Mouse (Mus musculus) erythroid progenitor cell, adult 5-6 weeks (primary cell): ENCODE measurements around the gene Mospd3. TPM values are rescaled to one million over a fixed set of nuclear protein-coding genes. Genes with fewer than 3 reads are reported as not detected.

Experiments
- ATAC-seq: replicated peaks from 2 replicates; pipeline ENCODE4 v1.8.0; 2016; ENCODE audit warnings: moderate number of reproducible peaks, mild to moderate bottlenecking, moderate TSS enrichment, inconsistent platforms; ENCODE audit not compliant: poor library complexity, low FRiP score, severe bottlenecking
- total RNA-seq, 2 experiments: library from RNA; stranded (forward) in 1 of 2; stranded (reverse) in 1 of 2; fragments of 150-400 nt in 1 of 2; fragments of 186-747, 209-891 nt in 1 of 2; gene quantifications; 2 replicates each; pipeline versions ENCODE4 v1.2.3 to v1.2.4; 2015 to 2017; ENCODE audit warnings: low replicate concordance in 2 of 2

Gene Mospd3
- total RNA-seq (2015; ENCODE audit: low replicate concordance) (36.9 and 44.3 TPM in 2 replicates), total RNA-seq (2017; ENCODE audit: low replicate concordance) (8.5 TPM in 1 of 2 replicates, not detected in the other)

GRCm38 (mm10) chr5:137600619-137601364, at the start of gene Mospd3:
Gene Mospd3 (minus strand): TSS chr5:137601058.
- ATAC-seq, result peak; percentile 91

DNA sequence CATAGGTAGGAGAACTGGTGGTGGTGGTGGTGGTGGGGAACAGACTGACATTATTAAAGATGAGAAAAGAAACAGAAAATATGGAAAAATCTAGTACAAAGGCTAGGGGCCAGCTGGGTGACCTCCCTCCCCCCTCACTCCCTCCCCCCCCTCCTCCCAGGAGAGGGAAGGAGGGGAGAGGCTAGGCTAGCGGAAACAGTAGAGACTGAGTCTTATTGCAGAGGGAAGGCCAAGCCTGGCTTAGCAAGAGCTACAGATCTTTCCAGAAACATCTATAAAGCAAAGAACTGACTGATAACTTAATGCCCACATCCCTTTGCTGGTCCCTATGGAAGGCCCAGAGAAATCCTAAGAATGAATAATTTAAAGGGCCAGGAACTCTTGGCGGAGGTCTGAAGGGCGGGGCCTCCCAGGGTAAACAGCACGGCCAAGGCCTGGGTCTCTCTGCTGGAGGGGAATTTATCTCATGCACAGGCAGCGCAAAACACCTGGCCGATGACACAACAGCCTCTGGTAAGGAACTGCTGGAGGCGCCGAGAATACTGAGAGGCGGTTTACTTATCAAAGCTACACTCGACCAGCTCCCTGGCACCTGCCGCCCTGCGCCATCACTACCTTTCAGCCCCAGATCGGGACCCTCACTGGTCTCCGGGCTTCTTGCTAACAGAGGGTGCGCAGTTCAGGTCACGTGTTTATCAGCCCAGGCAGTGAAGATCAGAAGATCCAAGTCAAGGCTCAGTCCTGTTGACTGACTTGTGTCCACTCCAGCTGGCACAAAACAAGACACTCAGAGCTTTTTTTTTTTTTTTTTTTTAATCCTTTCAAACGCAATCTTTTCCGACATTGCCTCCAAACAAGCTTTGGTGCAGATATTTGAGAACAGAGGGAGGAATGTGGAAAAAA, 49.1 kb upstream of the Mospd3 start:
- no peak for ATAC-seq

DNA sequence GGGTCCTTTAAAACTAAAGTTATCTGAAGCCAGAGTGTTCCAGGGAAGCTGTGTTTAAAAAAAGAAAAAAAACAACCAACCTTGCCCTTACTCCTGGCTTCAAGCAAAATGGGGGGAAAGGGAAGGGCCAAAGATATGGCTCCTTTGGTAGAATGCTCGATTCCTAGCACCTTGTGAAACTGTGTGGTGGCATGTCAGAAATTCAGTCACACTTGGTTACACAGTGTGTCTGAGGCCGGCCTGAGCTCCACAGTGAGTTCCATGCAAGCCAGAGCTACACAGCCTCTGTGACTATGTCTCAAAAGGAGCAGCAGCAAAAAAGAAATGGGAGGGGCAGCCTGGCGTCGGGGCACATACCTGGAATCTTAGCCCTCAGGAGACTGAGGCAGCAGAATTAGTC, 48.4 kb upstream of the Mospd3 start:
- ATAC-seq, result no peak

DNA sequence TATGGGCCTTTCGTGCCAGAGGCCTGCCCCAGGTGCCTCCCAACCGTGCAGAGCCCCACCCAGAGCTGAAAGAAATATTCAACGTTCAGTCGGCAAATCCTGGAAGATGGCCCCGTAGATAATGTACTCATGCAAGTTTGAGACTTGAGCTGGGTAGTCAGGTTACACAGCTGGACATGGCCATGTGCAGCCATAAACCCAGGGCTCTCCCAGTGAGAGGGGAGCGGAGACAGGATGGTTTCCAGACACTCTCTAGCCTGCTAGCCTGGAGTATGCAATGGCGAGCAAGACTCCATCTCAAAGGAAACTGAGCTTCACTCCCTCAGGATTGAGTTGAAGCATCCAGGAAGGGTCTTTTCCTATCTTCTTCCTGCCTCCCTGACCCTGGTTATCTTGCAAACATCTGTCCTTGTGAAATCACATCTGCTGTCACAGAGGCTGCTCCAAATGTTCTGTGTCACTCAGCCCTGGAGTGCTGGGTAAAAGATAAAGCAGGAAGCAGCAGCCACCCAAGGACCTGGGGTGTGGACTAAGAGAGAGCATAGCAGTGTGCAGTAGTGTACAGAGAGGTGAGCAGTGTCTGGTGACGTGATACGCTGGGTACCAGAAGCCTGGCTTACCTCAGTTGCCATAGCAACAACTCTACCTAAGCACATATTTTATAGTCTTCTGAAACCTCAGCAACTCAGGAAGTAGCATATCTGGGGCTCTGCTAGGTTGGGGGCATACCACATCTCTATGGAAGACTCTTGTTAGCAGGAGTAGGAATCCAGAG, 47.2 kb upstream of the Mospd3 start:
- ATAC-seq, result no peak

DNA sequence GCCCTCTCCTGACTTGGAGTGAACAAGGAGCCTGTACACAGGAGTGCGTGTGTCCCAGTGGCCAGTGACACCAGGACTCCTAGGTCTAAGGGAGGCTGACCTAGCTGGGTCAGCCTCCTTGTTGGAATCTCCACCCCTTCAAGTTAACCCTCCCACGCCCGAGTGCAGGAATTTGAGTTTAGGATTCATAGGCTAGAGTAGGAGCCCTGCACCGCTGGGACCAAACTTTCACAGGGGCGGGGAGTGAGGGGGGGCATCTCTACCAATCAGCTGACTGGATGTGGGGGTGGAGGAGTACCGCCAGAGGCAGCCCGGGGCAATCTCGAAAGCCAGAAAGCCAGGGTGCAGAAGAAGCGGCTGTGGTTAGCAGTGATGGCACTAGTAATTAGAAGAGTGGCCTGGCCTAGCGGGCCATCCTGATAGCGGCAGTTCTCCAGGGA, 44.8 kb upstream of the Mospd3 start, which contains the start of gene Irs3:
Gene Irs3, minus strand, starts transcription at position 63 of the 440 bp plus-strand sequence.
- ATAC-seq, result no peak

GRCm38 (mm10) chr5:137645091-137645651, 44.3 kb upstream of the Mospd3 start:
- ATAC-seq, result peak; percentile 68

DNA sequence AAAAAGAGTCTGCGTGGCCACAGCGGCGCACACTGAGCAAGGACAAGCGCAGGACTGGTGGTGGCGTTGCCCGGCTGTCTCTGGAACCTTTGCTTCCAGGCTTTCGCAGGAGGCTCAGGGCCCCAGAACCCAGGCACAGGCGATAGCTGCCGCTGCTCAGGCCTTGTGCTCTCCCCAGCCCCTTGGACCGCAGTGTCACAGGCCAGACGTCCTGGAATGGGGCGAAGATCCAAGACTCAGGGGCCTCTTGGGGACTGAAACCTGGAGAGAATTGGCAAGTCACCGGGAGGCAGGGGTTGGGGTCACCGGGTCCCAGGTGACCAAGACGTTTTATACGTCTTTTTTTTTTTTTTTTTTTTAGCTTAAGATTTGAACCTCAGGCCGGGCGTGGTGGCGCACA, 43.6 kb upstream of the Mospd3 start:
- ATAC-seq, result no peak

- no peak for ATAC-seq
Observed at GRCm38 (mm10) chr5:137642886-137643285, 42.0 kb upstream of the Mospd3 start.

GRCm38 (mm10) chr5:137641054-137641453, 40.2 kb upstream of the Mospd3 start, which contains the start of gene Sap25:
Gene Sap25 (plus strand): TSS chr5:137641334.
- ATAC-seq, result peak; percentile 31; the same call in 1 of the 2 replicates

GRCm38 (mm10) chr5:137639472-137639871, 38.6 kb upstream of the Mospd3 start:
- ATAC-seq, result no peak

GRCm38 (mm10) chr5:137633397-137634084, 32.7 kb upstream of the Mospd3 start:
- ATAC-seq, result no peak

DNA sequence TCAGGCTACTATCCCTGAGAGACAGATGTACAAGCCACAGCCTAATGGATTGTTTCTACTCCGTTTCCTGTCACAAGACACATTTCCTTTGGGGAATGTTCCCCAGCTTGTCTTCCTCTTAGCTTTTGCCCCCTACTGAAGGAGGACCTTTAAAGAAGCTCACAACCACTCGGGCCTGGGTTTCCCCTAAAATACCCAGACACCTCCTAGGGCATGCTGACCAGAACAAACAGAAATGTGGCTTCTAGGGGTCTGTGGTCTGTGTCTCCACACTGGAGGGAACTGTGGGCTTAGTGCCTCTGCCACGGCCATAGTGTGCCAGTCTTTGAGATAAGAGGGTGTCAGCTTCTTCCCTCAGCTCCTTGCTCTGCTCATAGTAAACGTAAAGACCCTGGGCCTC, 30.7 kb upstream of the Mospd3 start:
- ATAC-seq, result no peak

DNA sequence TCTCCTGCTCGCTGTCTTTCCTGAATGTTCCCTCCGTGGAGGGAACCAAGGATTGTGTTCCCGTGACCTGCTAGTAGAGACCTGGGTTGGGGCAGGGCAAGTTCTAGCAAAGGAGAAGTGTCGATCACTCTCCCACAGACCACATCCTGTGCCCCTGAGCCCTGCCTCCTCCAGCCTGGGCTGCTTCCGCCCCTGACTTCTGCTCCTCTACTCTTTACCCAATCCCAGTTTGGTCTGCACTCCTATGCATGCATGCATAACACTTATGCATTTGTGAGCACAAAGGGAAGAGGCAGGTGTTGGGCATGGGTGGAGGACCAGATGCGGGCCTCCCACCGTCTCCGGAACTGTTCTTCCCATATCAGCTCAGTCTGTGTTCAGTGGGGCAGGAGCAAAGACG, 30.3 kb upstream of the Mospd3 start:
- ATAC-seq, result no peak

- no peak for ATAC-seq
Observed at GRCm38 (mm10) chr5:137630602-137631001, 29.7 kb upstream of the Mospd3 start.

GRCm38 (mm10) chr5:137629906-137630545, 29.2 kb upstream of the Mospd3 start:
- ATAC-seq, result no peak

GRCm38 (mm10) chr5:137629306-137629721, 28.5 kb upstream of the Mospd3 start:
- peak; percentile 8 for ATAC-seq

DNA sequence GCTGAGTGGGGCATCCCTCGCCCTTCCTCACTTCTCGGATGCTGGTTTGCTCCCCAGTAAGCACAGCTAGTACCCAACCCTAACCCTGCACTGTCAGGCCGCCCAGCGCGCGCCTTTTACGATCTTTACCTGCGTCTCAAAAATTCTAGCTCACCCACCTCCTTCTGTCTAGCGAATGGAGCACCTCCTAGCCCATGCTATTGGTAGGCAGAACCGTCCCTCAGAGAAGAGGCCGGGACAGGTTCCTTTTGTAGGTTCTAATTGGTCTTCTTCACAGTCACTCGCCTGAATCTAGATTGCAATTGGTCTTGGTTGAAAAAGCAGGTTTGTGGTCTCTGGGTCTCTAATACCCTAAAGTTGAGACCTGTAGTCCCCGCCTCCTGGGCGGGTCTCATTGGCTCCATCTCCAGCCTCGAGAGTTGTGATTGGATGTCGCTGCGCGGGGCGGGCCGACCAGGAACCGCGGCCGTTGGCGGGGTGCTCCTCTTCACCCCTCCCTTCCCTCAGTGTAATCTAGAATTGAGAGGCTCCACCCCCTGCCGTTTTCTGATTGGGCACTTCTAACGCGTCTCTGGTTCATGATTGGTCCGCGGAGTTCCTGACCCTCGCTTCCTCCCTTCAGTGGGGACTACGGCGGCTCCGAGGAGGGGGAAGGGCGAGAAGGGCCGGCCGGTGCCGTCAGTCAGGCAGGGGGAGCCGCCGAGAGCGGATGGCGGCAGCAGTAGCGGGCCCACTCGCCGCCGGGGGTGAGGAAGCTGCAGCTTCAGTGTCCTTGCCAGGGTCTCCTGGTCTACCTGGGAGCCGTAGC, 27.8 kb upstream of the Mospd3 start, which contains the start of the genes Fbxo24, Lrch4 and Gm20605:
Gene Fbxo24, minus strand, starts transcription at position 505 of the 808 bp plus-strand sequence.
Gene Lrch4, plus strand, starts transcription at position 624 of the 808 bp plus-strand sequence.
Gene Gm20605, plus strand, starts transcription at position 678 of the 808 bp plus-strand sequence.
- ATAC-seq, result peak; percentile 90
